Mouse (Mus musculus) heart, embryonic 14.5 days (tissue): Measurements from ENCODE around the gene Cdkn2b. TPM values are rescaled to one million over a fixed set of nuclear protein-coding genes. Genes with fewer than 3 reads are reported as not detected.
A peak's percentile ranks its signal among the peaks of the same experiment; 100 is the strongest.

Experiments used
- ATAC-seq: fragments of 200-750 bp; cut with Nextera tagmentation; 2 replicates; pipeline ENCODE4 v1.8.0; 2017; ENCODE audit warnings: low read depth, moderate TSS enrichment; ENCODE audit not compliant: insufficient number of reproducible peaks, insufficient read depth, low FRiP score
- H3K27ac ChIP-seq, 2 experiments: fragments of 200-500 bp in 1 of 2; fragments of 300-500 bp in 1 of 2; sonication (generic) in 1 of 2; replicated peaks in 1 of 2; 2 replicates each; pipeline ENCODE4 v1.5.1; 2012 to 2014; ENCODE audit warnings: low read depth in 2 of 2, low read length in 2 of 2, control low read depth in 1 of 2, mild to moderate bottlenecking in 1 of 2, mixed read lengths in 1 of 2; ENCODE audit not compliant: control insufficient read depth in 1 of 2, insufficient read depth in 1 of 2
- H3K27me3 ChIP-seq: fragments of 300-500 bp; sonication (generic); 2 replicates; pipeline ENCODE4 v1.6.1; 2014; ENCODE audit warnings: mild to moderate bottlenecking, low read length, control low read depth; ENCODE audit not compliant: control insufficient read depth, insufficient read depth
- H3K36me3 ChIP-seq: fragments of 300-500 bp; sonication (generic); 2 replicates; pipeline ENCODE4 v1.6.1; 2014; ENCODE audit warnings: mild to moderate bottlenecking, control low read depth, low read length, mixed read lengths; ENCODE audit not compliant: control insufficient read depth, insufficient read depth
- H3K4me1 ChIP-seq, 2 experiments: fragments of 200-500 bp in 1 of 2; fragments of 300-500 bp in 1 of 2; sonication (generic) in 1 of 2; 2 replicates each; pipeline ENCODE4 v1.6.1; 2012 to 2014; ENCODE audit warnings: low read length in 2 of 2, control low read depth in 1 of 2, mixed read lengths in 1 of 2; ENCODE audit not compliant: control insufficient read depth in 2 of 2, insufficient read depth in 2 of 2
- H3K4me2 ChIP-seq: fragments of 300-500 bp; sonication (generic); 2 replicates; pipeline ENCODE4 v1.6.1; 2014; ENCODE audit warnings: mild to moderate bottlenecking, low read length
- H3K4me3 ChIP-seq, 2 experiments: fragments of 200-500 bp in 1 of 2; fragments of 300-500 bp in 1 of 2; sonication (generic) in 1 of 2; 2 replicates each; pipeline ENCODE4 v1.5.1; 2012 to 2014; ENCODE audit warnings: low read length in 2 of 2, mild to moderate bottlenecking in 2 of 2, control low read depth in 1 of 2, low read depth in 1 of 2, moderate library complexity in 1 of 2; ENCODE audit not compliant: control insufficient read depth in 1 of 2, insufficient read depth in 1 of 2
- H3K9ac ChIP-seq: fragments of 300-500 bp; sonication (generic); 2 replicates; pipeline ENCODE4 v1.6.1; 2014; ENCODE audit warnings: mild to moderate bottlenecking, low read length
- H3K9me3 ChIP-seq: fragments of 300-500 bp; sonication (generic); 2 replicates; pipeline ENCODE4 v1.6.1; 2016; ENCODE audit warnings: low read length, control low read depth; ENCODE audit not compliant: control insufficient read depth
- WGBS: fragments of 180-500 bp; shearing (Covaris S2); extraction: QIAGEN DNeasy Blood & Tissue Kit; methylation state at CpG from one replicate; pipeline ENCODE4 v1.1.7; 2014; 5-methylcytosine and 5-hydroxymethylcytosine counted together
- polyA plus RNA-seq: library from polyadenylated mRNA; unstranded; fragments of >200 nt; fragmentation: Nextera tagmentation; extraction: Ambion mirVana; gene quantifications from 2 replicates; pipeline ENCODE4 v1.2.1, GENCODE M21; 2014

Cdkn2b gene
- polyA plus RNA-seq, 1 experiment from 2014 or later, result 1.2 TPM

DNA sequence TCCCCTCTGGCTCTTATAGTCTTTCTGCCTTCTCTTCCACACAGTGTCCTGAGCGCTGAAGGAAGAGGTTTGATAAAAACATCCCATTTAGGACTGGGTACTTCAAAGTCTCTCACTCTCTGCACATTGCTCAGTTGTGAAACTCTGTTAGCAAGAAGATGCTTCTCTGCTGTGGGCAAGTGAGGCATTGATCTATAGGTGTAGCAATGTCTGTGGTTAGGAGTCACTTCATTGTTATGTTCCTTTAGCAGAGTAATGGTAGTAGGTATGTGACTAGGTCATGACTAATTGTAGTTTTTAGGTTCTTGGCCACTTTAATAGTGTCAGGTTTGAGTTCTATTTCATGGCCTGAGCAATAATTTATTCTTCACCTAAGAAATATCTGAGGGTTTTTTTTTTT lies 8.7 kb downstream of the Cdkn2b start:
- no peaks in the 10 kb centered on the region for H3K36me3 ChIP-seq
- no peak overlapping the region for H3K4me3 ChIP-seq
- no peak for ATAC-seq
- H3K27me3 ChIP-seq, result peaks cover 91% of the 10 kb centered on the region
- no peak overlapping the region for H3K9ac ChIP-seq
- whole genome bisulfite sequencing, result 0% methylated on average over 1 of the region's 1 CpGs
- H3K27ac ChIP-seq, result no peak overlapping the region
- H3K4me1 ChIP-seq, result no peaks in the 10 kb centered on the region; a peak in 1 of 4 replicates
- no peak overlapping the region for H3K4me2 ChIP-seq
- no peaks in the 10 kb centered on the region for H3K9me3 ChIP-seq

DNA sequence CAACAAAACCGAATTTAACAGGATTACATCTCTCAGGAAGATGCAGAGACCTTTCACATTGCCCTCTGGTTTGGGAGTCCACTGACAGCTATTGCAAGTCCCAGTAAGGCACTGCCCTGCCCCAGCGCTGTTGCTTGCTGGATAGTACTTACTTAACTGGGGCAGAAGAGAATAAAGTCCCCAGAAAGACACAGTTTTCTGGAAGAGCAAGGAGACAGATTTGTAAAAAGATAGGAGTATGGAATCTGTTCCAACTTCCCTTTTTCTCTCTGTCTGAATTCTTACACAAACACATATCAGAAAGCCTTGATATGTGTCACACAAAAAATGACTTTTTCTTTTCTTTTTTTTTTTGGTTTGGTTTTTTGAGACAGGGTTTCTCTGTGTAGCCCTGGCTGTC lies 11.1 kb downstream of the Cdkn2b start:
- H3K4me2 ChIP-seq, result no peak overlapping the region
- no peaks in the 10 kb centered on the region for H3K9me3 ChIP-seq
- no peak overlapping the region for H3K4me3 ChIP-seq
- no peak overlapping the region for H3K9ac ChIP-seq
- no peak overlapping the region for H3K27ac ChIP-seq
- H3K36me3 ChIP-seq, result no peaks in the 10 kb centered on the region
- WGBS, result 7% methylated on average over 2 of the region's 2 CpGs
- H3K4me1 ChIP-seq, result no peaks in the 10 kb centered on the region; a peak in 1 of 4 replicates
- peaks cover 90% of the 10 kb centered on the region for H3K27me3 ChIP-seq
- no peak for ATAC-seq

DNA sequence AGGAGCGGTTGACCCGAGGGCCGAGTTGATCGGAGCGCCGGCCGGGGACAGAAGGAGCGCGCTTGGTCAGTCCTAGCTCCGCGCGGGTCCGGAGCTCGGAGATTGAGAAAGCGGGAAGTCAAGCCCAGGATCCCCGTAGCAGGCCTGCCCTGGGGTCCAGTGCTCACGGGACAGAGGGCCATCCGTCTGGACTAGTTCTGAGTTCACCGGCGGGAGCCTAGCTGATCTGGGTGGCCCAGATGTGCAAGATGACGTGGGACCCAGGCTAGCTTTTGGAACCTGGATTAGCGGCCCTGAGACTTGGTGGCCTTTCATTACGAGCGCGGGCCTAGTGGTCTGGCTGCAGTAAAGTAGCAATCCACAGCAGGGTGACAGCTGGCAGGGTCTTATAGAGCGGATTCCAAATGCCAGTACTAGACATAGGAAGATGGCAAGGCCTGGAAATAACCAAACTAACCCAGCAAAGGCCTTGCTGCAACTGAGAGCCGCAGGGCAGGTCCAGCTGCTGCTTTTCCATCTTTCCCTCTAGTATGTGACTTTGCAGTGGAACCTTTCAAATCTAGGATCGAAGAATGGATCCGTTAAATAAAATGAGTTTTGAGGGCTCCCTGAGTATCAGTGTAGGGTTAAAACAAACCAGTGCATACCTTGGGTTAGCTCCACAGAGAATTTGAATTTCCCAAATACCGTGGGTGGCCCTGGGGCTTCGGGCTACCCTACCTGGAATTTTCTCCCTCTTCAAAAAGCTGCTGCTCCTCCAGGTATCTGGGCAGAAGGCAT lies 15.2 kb downstream of the Cdkn2b start:
- Histone ChIP-seq H3K27me3 (peaks cover 88% of the 10 kb centered on the region), H3K4me3 (peak overlapping the region; percentile 64), H3K9ac (peak overlapping the region; percentile 64), H3K4me1 (peaks cover 0 to 5% of the 10 kb centered on the region in 2 experiments; a peak in 2 of 4 replicates), H3K36me3 (no peaks in the 10 kb centered on the region), H3K4me2 (peak overlapping the region; percentile 99), H3K27ac (no peak overlapping the region), H3K9me3 (no peaks in the 10 kb centered on the region)
- 5% methylated on average over 31 of the region's 31 CpGs for WGBS
- peak; percentile 41; the same call in 1 of the 2 replicates for ATAC-seq

DNA sequence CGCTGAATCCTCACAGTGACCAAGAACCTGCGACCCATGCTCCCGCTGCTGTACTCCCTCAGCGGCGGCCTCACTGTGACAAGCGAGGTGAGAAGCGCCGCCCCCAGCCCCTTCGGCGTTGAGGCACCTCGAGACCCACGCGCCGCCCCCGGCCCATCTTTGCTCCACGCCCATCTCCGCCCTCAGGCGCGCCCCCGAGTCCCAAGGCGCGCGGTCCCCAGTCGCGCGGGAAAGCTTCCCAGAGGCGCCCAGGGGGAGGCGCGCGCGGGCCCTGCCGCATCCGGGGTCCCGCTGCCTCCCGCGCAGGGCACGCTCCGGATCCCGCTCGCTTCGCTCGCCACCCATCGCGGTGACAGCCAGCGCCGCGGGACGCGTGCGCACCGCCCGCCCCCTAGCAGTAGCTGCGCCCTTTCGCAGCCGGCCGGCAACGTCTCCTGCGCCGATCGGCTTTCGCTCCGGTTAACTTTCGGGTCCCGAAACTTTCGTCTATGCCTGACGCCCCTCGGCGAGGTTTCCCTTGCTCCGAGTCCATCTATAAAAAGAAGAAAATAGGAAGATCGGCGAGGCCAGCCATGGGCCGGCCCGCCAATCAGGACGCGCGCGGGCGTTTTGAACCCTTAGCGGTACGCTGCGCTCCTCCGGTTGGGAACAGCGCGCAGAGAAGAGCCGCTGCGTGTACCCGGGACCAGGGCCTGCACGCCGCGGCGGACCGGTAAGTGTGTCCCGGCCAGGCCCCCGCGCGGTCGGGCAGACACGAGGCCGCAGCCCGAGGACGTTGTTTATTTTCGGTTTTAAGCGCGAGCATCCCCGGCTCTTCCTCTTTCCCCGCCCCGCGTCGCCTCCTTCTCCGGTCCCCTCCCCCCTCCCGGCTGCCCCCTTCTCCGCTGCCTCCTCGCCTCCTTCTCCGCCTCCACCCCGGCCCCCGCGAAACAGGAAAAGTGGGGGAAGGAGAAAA lies 16.1 kb downstream of the Cdkn2b start, which contains the start of gene Cdkn2a:
TSS of gene Cdkn2a (minus strand) at position 168 of the 955 bp plus-strand sequence.
- H3K27ac ChIP-seq, result no peak within 1 kb of the TSS
- peak; percentile 78 for ATAC-seq
- WGBS, result 1% methylated on average over 87 of the region's 117 CpGs
- no peaks in the 10 kb centered on the region for H3K36me3 ChIP-seq
- peak within 1 kb of the TSS; percentile 99 for H3K4me2 ChIP-seq
- no peaks in the 10 kb centered on the region for H3K9me3 ChIP-seq
- peaks cover 88% of the 10 kb centered on the region for H3K27me3 ChIP-seq
- peak within 1 kb of the TSS; percentile 64 for H3K4me3 ChIP-seq
- peaks cover 0 to 5% of the 10 kb centered on the region in 2 experiments; a peak in 2 of 4 replicates for H3K4me1 ChIP-seq
- H3K9ac ChIP-seq, result peak within 1 kb of the TSS; percentile 64

DNA sequence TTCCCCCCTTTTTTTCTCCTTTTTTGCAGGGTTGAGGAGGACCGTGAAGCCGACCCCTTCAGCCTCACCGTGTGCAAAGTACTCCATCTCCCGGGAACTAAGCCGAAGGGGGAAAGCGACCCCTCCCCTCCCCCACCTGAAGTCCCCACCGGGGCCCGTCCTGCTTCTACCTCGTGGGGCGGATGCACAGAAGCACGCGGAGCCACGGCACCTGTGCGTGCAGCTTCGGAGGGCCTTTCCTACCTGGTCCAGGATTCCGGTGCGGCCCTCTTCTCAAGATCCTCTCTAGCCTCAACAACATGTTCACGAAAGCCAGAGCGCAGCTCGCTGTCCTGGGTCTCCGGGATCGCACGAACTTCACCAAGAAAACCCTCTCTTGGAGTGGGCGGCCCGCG lies 16.8 kb downstream of the Cdkn2b start:
- Histone ChIP-seq H3K27me3 (peaks cover 88% of the 10 kb centered on the region), H3K9me3 (no peaks in the 10 kb centered on the region)
- peak; percentile 27; the same call in 1 of the 2 replicates for ATAC-seq

DNA sequence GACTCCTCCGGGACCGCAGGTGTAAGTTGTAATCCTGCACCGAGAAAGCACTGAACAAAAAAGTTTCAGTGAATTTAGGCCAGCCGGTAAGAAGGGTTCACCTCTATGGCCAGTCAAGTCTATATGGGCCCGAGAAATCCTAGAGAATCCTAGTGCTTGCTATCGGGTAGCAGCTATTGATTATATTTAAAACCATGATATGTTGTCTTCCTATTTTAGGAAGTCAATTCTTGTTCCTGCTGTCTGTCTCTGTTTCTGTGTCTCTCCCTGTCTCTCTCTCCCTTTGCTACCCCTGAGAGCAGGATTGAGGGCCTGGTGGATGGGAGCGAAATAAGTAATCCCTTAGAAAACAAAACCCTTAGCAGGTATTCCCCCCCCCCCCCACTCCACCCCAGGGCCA lies 17.3 kb downstream of the Cdkn2b start:
- no peak for ATAC-seq
- 20% methylated on average over 7 of the region's 7 CpGs for WGBS

More for the DNA sequence above, 16.8 kb downstream of the Cdkn2b start:
- WGBS, result 1% methylated on average over 26 of the region's 26 CpGs
- no peak overlapping the region for H3K27ac ChIP-seq
- H3K9ac ChIP-seq, result peak overlapping the region; percentile 64
- H3K4me2 ChIP-seq, result peak overlapping the region; percentile 99
- H3K4me1 ChIP-seq, result peaks cover 0 to 5% of the 10 kb centered on the region in 2 experiments; a peak in 2 of 4 replicates
- no peaks in the 10 kb centered on the region for H3K36me3 ChIP-seq
- peak overlapping the region; percentile 64 for H3K4me3 ChIP-seq

DNA sequence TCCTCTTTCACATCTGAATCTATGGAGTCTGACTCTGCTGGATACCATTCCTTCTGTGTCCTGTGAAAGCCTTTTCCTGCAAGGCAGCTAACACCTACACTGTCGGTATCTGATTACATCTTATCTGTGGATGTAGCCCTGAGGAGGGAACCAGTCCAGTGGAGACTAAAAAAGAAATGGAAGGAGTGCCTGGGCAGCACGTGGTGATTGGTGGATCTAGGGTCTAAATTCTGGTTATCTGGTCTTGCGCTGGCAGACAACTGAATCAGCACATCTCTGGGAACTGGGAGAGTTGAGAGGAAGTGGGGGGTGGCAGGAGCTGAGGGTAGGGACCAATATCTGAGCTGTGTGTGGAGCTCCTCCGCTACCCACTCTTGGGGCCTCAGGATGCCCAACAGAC lies 21.8 kb downstream of the Cdkn2b start:
- no peaks in the 10 kb centered on the region for H3K36me3 ChIP-seq
- 4% methylated on average over 4 of the region's 4 CpGs for WGBS
- H3K27me3 ChIP-seq, result peaks cover 83% of the 10 kb centered on the region
- H3K9ac ChIP-seq, result no peak overlapping the region
- H3K4me3 ChIP-seq, result no peak overlapping the region
- H3K27ac ChIP-seq, result no peak overlapping the region
- no peak for ATAC-seq
- H3K9me3 ChIP-seq, result 0 out of 2 replicates have a peak, but pooled peaks cover 3% of the 10 kb centered on the region
- no peak overlapping the region for H3K4me2 ChIP-seq
- H3K4me1 ChIP-seq, result peaks cover 0 to under 1% of the 10 kb centered on the region in 2 experiments; a peak in 1 of 4 replicates

More for the DNA sequence above, 17.3 kb downstream of the Cdkn2b start:
- H3K36me3 ChIP-seq, result no peaks in the 10 kb centered on the region
- H3K27me3 ChIP-seq, result peaks cover 92% of the 10 kb centered on the region
- no peak overlapping the region for H3K27ac ChIP-seq
- H3K4me1 ChIP-seq, result peaks cover 0 to 5% of the 10 kb centered on the region in 2 experiments; a peak in 2 of 4 replicates
- no peaks in the 10 kb centered on the region for H3K9me3 ChIP-seq
- no peak overlapping the region for H3K4me3 ChIP-seq
- no peak overlapping the region for H3K9ac ChIP-seq
- H3K4me2 ChIP-seq, result no peak overlapping the region
